Mouse (Mus musculus) kidney, adult 2 months (tissue): Measurements from ENCODE around the gene Tmem53. TPM values are rescaled to one million over a fixed set of nuclear protein-coding genes. Genes with fewer than 3 reads are reported as not detected.

ENCODE experiments used
- DNase-seq: peaks from one replicate; pipeline ENCODE4 v3.0.0; 2021
- H3K27ac ChIP-seq: fragments of 200-500 bp; 2 replicates; pipeline ENCODE4 v1.5.1; 2012; ENCODE audit warnings: low read depth, low read length, control low read depth, inconsistent platforms; ENCODE audit not compliant: insufficient read depth
- H3K27me3 ChIP-seq: fragments of 200-500 bp; replicated peaks from 2 replicates; pipeline ENCODE4 v1.6.1; 2012; ENCODE audit warnings: mild to moderate bottlenecking, moderate library complexity, low read length, inconsistent platforms; ENCODE audit not compliant: control insufficient read depth, insufficient read depth
- H3K36me3 ChIP-seq: fragments of 200-500 bp; 2 replicates; pipeline ENCODE4 v1.6.1; 2012; ENCODE audit warnings: mild to moderate bottlenecking, moderate library complexity, low read length, inconsistent platforms; ENCODE audit not compliant: control insufficient read depth, insufficient read depth
- H3K4me1 ChIP-seq: fragments of 200-500 bp; 2 replicates; pipeline ENCODE4 v1.6.1; 2011; ENCODE audit warnings: low read length; ENCODE audit not compliant: control insufficient read depth, insufficient read depth
- H3K4me3 ChIP-seq: fragments of 200-500 bp; 2 replicates; pipeline ENCODE4 v1.5.1; 2011; ENCODE audit warnings: mild to moderate bottlenecking, low read depth, low read length, control low read depth; ENCODE audit not compliant: insufficient read depth
- CTCF ChIP-seq: fragments of 200-500 bp; conservative IDR thresholded peaks from 2 replicates; pipeline ENCODE4 v1.5.1; 2011; ENCODE audit warnings: low read depth, mild to moderate bottlenecking, control low read depth, low read length, moderate library complexity, mixed read lengths; ENCODE audit not compliant: insufficient read depth, insufficient read length
- POLR2A ChIP-seq: fragments of 200-500 bp; IDR thresholded peaks from one replicate; pipeline ENCODE4 v1.6.1; 2011; ENCODE audit warnings: low read depth, low read length, control low read depth
- WGBS: fragments of 180-500 bp; shearing (Covaris S2); methylation state at CpG from one replicate; pipeline ENCODE4 v1.1.7; 2018; 5-methylcytosine and 5-hydroxymethylcytosine counted together
- polyA plus RNA-seq: library from polyadenylated mRNA; depleted of rRNA; stranded (reverse); fragments of >200 nt; gene quantifications from 2 replicates; pipeline ENCODE4 v1.2.3, GENCODE M21; 2012

Tmem53 gene
- polyA plus RNA-seq, 1 experiment: 88.1 TPM

DNA sequence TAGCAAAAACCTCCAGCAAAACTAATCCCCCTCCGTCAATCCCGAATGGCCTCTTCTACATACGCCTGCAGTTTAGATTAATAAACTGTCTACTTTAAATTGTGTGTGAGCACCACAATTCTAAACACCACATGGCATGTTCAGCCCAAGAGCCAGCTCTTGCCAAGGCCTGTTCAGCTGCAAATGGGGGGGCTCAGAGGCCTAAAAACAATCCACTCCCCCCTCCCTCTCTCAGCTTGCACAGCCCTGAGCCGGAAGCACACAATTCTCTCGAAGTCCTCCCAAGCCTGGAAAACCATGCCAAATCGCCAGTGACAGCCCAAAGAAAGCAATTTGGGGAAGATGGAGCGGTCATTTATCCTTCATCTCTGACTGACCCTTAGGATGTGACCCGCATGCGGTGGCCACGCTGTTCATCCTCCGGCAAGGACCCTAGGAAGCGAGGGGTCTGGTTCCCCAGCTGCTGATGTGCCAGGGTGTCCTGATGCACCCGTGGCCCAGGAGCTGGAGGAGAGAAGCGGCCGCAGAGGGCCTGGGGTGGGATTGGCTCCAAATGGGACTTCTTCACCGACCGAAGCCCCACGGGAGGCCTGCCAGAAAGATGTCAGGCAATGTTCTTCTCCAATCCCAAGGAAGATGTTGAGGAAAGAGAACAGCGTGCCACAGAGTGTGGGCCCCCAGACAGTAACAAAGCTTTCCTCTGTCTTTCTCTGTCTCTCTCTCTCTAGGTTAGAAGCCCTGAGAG lies 45.3 kb downstream of the Tmem53 start:
- WGBS: 83% methylated on average over 19 of the region's 19 CpGs
- TF ChIP-seq CTCF (no peak), POLR2A (no peak)
- H3K27me3 ChIP-seq: no peaks in the 10 kb centered on the region; the same call in 1 of the 2 replicates
- no peak overlapping the region for H3K27ac ChIP-seq
- H3K36me3 ChIP-seq: no peaks in the 10 kb centered on the region
- H3K4me1 ChIP-seq: no peaks in the 10 kb centered on the region
- no peak for DNase-seq
- no peak overlapping the region for H3K4me3 ChIP-seq

DNA sequence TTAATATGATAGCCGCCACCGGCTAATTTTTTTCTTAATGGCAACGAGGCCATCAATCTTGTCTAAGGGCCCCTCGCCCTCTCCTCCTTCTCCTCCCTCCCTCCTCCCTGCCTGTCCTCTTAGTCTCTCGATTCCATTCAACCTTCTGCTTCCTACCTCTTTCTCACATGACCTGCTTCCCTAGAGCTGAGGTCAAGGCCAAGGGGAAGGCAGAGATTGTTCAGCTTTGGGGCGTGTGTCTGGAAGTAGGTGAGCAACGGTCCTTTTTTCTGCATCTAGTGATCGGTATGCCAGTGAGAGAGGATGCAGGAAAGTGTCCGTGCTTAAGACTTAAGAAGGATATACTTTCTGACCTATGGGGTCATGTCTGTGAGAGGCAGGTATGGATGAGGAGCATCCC lies 46.1 kb downstream of the Tmem53 start:
- Histone ChIP-seq H3K27ac (no peak overlapping the region), H3K27me3 (no peaks in the 10 kb centered on the region; the same call in 1 of the 2 replicates)
- WGBS: 66% methylated on average over 9 of the region's 9 CpGs

DNA sequence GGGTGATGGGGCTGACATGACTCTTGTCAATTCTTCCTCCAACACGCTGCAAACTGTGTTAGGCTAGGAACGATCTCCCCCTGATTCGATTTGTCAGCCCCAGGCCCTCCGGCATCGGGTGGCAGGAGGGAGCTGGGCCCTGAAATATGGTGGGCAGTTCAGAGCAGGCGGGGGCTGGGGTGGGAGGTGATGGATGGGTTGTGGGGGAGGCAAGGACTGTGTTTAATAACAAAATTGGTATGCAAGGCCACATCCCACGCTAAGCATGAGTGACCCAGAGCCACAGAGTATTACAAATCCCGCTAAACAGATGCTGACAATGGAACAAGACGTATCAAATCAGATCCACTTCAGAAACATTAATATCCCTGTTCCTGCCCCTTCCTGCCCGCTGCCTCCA lies 48.2 kb downstream of the Tmem53 start:
- no peaks in the 10 kb centered on the region; the same call in none of the 2 replicates for H3K27me3 ChIP-seq
- no peak for DNase-seq
- 47% methylated on average over 10 of the region's 10 CpGs for WGBS

More for the DNA sequence above, 46.1 kb downstream of the Tmem53 start:
- H3K4me3 ChIP-seq: no peak overlapping the region
- no peak for DNase-seq
- no peak for TF ChIP-seq CTCF
- no peak for TF ChIP-seq POLR2A
- H3K4me1 ChIP-seq: no peaks in the 10 kb centered on the region
- H3K36me3 ChIP-seq: no peaks in the 10 kb centered on the region

DNA sequence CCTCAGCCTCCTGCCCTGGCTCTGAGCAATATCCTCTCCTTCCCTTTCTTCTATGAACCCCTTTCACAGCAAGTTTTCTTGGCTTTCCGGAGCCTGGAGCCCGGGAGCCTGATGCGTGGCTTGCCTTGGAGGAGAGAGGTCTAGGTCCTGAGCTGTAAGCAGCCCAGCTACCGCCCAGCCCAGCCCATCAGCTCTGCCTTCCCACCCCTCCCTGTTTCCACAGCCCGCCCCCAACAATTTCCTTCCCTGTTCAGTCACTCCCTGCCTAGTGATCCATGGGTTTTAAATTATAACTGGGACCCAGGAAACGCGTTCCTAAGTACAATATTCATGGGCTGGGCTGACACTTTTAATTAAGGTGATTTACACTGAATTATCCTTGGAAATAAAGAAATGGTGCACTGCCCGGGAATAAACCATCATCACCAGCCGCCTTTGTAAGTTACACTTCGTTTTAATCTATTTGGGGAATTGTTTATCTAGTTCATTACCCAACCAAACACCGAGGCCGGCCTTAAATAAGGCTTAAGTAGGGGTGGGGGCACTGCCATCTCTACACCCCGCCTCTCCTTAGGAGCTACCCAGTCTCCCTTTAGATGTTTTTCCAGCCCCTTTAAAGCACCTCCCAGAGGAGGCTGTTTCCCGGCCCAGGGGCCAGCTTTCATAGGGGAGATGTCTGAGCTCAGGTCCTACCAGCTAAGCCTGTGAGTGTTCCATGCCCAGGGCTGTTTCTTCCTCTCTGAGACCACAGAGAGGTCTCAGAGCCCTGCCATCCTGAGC lies 50.5 kb downstream of the Tmem53 start:
- 28% methylated on average over 14 of the region's 14 CpGs for WGBS
- H3K27me3 ChIP-seq: no peaks in the 10 kb centered on the region; the same call in none of the 2 replicates
- no peaks in the 10 kb centered on the region for H3K36me3 ChIP-seq
- TF ChIP-seq CTCF (no peak), POLR2A (no peak)
- no peaks in the 10 kb centered on the region for H3K4me1 ChIP-seq
- no peak for DNase-seq
- no peak overlapping the region for H3K27ac ChIP-seq
- no peak overlapping the region for H3K4me3 ChIP-seq

More for the DNA sequence above, 48.2 kb downstream of the Tmem53 start:
- H3K36me3 ChIP-seq: no peaks in the 10 kb centered on the region
- H3K4me1 ChIP-seq: no peaks in the 10 kb centered on the region
- TF ChIP-seq CTCF: no peak
- no peak for TF ChIP-seq POLR2A
- H3K4me3 ChIP-seq: no peak overlapping the region
- H3K27ac ChIP-seq: no peak overlapping the region

DNA sequence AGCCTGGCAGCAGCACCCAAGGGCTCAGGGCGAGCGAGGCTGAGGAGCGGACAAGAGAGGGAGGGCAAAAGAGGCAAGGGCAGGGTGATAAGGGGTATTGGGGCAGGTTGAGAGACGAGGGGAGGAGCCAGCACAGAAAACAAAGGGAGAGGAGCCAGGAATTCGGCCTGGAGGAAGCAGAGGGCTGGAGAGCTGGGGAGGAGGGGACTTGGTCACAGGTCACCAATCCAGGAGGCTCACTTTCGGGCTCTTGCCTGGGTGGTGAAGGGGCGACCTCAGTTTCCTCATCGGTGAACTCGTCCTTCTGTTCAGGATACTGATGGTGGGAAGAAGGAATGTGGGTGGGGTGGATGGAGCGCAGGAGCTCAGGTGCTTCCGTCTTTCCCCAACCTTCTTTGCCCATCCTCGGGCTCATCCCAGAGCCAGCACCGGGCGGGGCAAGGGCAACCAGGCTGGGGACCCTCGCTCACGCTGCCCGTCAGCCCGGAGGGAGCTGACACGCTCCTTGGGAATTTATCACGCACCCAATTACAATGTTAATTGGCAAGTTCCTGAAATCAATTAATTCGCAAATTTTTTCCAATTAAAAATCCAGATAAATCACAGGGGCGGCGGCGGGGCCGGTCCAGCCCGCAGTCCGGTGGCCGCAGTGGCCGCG lies 52.0 kb downstream of the Tmem53 start:
- TF ChIP-seq POLR2A (no peak), CTCF (no peak)
- WGBS: 21% methylated on average over 30 of the region's 30 CpGs
- no peaks in the 10 kb centered on the region for H3K36me3 ChIP-seq
- no peak for DNase-seq
- H3K27ac ChIP-seq: no peak overlapping the region
- 0 out of 2 replicates have a peak overlapping the region, but pooled peaks have one; percentile 3 for H3K4me3 ChIP-seq
- no peaks in the 10 kb centered on the region for H3K4me1 ChIP-seq
- no peaks in the 10 kb centered on the region; the same call in 1 of the 2 replicates for H3K27me3 ChIP-seq

DNA sequence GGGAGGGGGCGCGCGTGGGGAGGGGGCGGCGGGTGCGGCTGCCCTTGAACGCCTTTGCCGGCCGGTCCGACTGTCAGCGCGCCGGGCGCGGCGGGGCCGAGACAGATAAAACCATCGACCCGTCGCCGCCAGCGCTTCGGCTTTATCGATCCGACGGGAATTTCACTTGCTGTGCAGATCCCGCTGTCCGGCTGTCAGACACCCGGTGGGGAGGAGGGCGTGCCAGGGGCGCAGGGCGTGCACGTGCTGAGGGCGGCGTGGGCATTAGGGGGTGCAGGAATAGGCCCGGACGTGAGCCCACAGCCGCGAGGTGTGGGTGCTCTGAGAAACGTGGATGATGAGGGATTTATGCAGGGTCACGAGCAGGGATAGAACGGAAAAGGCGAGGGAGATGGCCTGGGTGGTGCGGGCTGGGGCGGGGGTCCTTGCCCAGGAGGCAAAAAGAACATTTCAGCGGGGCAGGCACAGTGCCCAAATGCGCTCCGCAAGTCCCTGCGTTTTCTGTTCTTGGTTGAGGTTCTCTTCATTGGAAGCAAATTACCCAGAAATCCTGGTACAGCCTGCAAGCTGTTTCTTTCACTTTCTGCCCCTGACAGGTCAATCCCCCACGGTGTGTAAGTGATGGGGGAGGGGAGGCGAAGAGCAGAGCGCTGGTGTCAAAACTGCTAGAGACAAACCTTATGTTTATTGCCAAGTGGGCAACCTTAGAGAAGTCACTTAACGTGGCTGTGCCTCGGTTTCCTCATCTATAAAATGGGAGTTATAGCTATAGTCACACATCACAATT lies 52.7 kb downstream of the Tmem53 start:
- H3K4me1 ChIP-seq: no peaks in the 10 kb centered on the region
- H3K4me3 ChIP-seq: peak overlapping the region; percentile 29; the same call in 1 of the 2 replicates
- no peaks in the 10 kb centered on the region for H3K36me3 ChIP-seq
- H3K27me3 ChIP-seq: no peaks in the 10 kb centered on the region; the same call in 1 of the 2 replicates
- TF ChIP-seq POLR2A (no peak), CTCF (no peak)
- no peak for DNase-seq
- WGBS: 8% methylated on average over 54 of the region's 54 CpGs
- no peak overlapping the region for H3K27ac ChIP-seq
